Mouse (Mus musculus): ENCODE results near the gene B4galt7.
"Not testable (repeated sequence)": the region's sequence is repeated elsewhere in the genome, so short reads cannot be mapped to it uniquely, and the experiment has no call there.

Gene B4galt7

GRCm38 (mm10) chr13:55596802-55597201, 2.9 kb upstream of the B4galt7 start:
- DNase-seq (ENCODE audit: low spot score in 2 of 2): peak in 1 of 2 experiments; percentile 21

- no peak for DNase-seq (ENCODE audit: low spot score in 2 of 2)
Observed at GRCm38 (mm10) chr13:55600657-55601056, 961 bp downstream of the B4galt7 start.

- DNase-seq (ENCODE audit: low spot score in 2 of 2): peak; percentile 69 to 79
Observed at GRCm38 (mm10) chr13:55601611-55602010, 1.9 kb downstream of the B4galt7 start.

- no peak for DNase-seq (ENCODE audit: low spot score in 2 of 2)
Observed at GRCm38 (mm10) chr13:55604606-55605005, 4.9 kb downstream of the B4galt7 start.

GRCm38 (mm10) chr13:55606899-55607623, 7.4 kb downstream of the B4galt7 start:
- no peak for DNase-seq (ENCODE audit: low spot score in 2 of 2)

GRCm38 (mm10) chr13:55607624-55608006, 7.9 kb downstream of the B4galt7 start:
- DNase-seq (ENCODE audit: low spot score in 2 of 2): no peak

- DNase-seq (ENCODE audit: low spot score in 2 of 2): no peak
Observed at GRCm38 (mm10) chr13:55611996-55612395, 12.3 kb downstream of the B4galt7 start.

GRCm38 (mm10) chr13:55613471-55613870, 13.8 kb downstream of the B4galt7 start:
- no peak for DNase-seq (ENCODE audit: low spot score in 2 of 2)

- DNase-seq (ENCODE audit: low spot score in 2 of 2): no peak
Observed at GRCm38 (mm10) chr13:55619328-55619727, 19.6 kb downstream of the B4galt7 start.

- DNase-seq (ENCODE audit: low spot score in 2 of 2): no peak
Observed at GRCm38 (mm10) chr13:55620275-55620674, 20.6 kb downstream of the B4galt7 start.

GRCm38 (mm10) chr13:55622156-55622648, 22.5 kb downstream of the B4galt7 start:
- not testable (repeated sequence) for DNase-seq (ENCODE audit: low spot score in 2 of 2)

GRCm38 (mm10) chr13:55622649-55623541, 23.2 kb downstream of the B4galt7 start, which contains the start of gene Caml:
Caml (plus strand) TSS chr13:55623005.
- peak; percentile 81 for DNase-seq (ENCODE audit: low spot score in 2 of 2)

- peak; percentile 73 to 77 for DNase-seq (ENCODE audit: low spot score in 2 of 2)
Observed at GRCm38 (mm10) chr13:55634639-55635127, 35.0 kb downstream of the B4galt7 start, which contains the start of gene Ddx46. Ddx46 (plus strand) TSS chr13:55635027.

GRCm38 (mm10) chr13:55635146-55635571, 35.5 kb downstream of the B4galt7 start:
- no peak for DNase-seq (ENCODE audit: low spot score in 2 of 2)

GRCm38 (mm10) chr13:55636185-55636983, 36.7 kb downstream of the B4galt7 start:
- DNase-seq (ENCODE audit: low spot score in 2 of 2): no peak

- peak; percentile 58 to 67 for DNase-seq (ENCODE audit: low spot score in 2 of 2)
Observed at GRCm38 (mm10) chr13:55640480-55640879, 40.8 kb downstream of the B4galt7 start.

GRCm38 (mm10) chr13:55644525-55644924, 44.8 kb downstream of the B4galt7 start:
- DNase-seq (ENCODE audit: low spot score in 2 of 2): no peak

- DNase-seq (ENCODE audit: low spot score in 2 of 2): no peak
Observed at GRCm38 (mm10) chr13:55650098-55650497, 50.4 kb downstream of the B4galt7 start.

- no peak for DNase-seq (ENCODE audit: low spot score in 2 of 2)
Observed at GRCm38 (mm10) chr13:55650980-55651379, 51.3 kb downstream of the B4galt7 start.
